Comparison of ENCODE assay signal across 15 mouse cellular contexts in genomic region chr11:78278853-78279252, GRCm38 (mm10). TPM values are rescaled to one million over a fixed set of nuclear protein-coding genes. Genes with fewer than 3 reads are reported as not detected.
"Had no signal": no experiment of that assay in that cellular context is flagged by ENCODE, and none has a peak within 500 bp of the region (broad histone marks: within the 10 kb centered on the region; RNA-seq: fewer than 3 reads in every experiment).

No protein-coding gene starts in this region.

- H3K9me3 ChIP-seq: neural tube, embryonic 15.5 days; stomach, embryonic 15.5 days had no signal

- H3K27ac ChIP-seq: neural tube, embryonic 15.5 days; stomach, embryonic 15.5 days; stomach, postnatal 0 days had no signal

- H3K4me2 ChIP-seq: neural tube, embryonic 15.5 days; stomach, embryonic 15.5 days had no signal

- H3K27me3 ChIP-seq: neural tube, embryonic 15.5 days; stomach, embryonic 15.5 days had no signal

- DNase-seq: retina, postnatal 1 day; right cerebral cortex, adult 18-20 months; right cerebral cortex, postnatal 14 days; right cerebral cortex, postnatal 25 days; right cerebral cortex, postnatal 4 days; spleen, adult 18-20 months; thymus, adult 18-20 months; thymus, adult 2 months; thymus, postnatal 14 days; thymus, postnatal 25 days; thymus, postnatal 36 days; thymus, postnatal 4 days had no signal

- H3K4me3 ChIP-seq: neural tube, embryonic 15.5 days; stomach, embryonic 15.5 days had no signal

- H3K9ac ChIP-seq: neural tube, embryonic 15.5 days; stomach, embryonic 15.5 days had no signal

- H3K4me1 ChIP-seq: neural tube, embryonic 15.5 days; stomach, embryonic 15.5 days had no signal

RNA-seq across cellular contexts. Expression of gene BC030499, which starts 11.8 kb away (rescaled TPM):
- polyA plus RNA-seq: stomach, postnatal 0 days had no signal
